Mouse (Mus musculus) neural tube, embryonic 14.5 days (tissue): Measurements from ENCODE around the gene Klhl6. TPM values are rescaled to one million over a fixed set of nuclear protein-coding genes. Genes with fewer than 3 reads are reported as not detected.

Experiments used
- ATAC-seq: fragments of 200-750 bp; cut with Nextera tagmentation; 2 replicates; pipeline ENCODE4 v1.8.0; 2017; ENCODE audit warnings: low read depth, mild to moderate bottlenecking, moderate TSS enrichment, moderate library complexity
- H3K27ac ChIP-seq: fragments of 300-500 bp; sonication (generic); 2 replicates; pipeline ENCODE4 v1.5.1; 2014; ENCODE audit warnings: low read depth, mild to moderate bottlenecking, control low read depth, low read length, moderate library complexity, mixed read lengths
- H3K27me3 ChIP-seq: fragments of 300-500 bp; sonication (generic); 2 replicates; pipeline ENCODE4 v1.6.1; 2014; ENCODE audit warnings: low read length; ENCODE audit not compliant: control insufficient read depth, insufficient read depth
- H3K36me3 ChIP-seq: fragments of 300-500 bp; sonication (generic); 2 replicates; pipeline ENCODE4 v1.6.1; 2014; ENCODE audit warnings: low read length, mixed read lengths; ENCODE audit not compliant: control insufficient read depth, insufficient read depth
- H3K4me1 ChIP-seq: fragments of 300-500 bp; sonication (generic); 2 replicates; pipeline ENCODE4 v1.6.1; 2014; ENCODE audit warnings: low read length; ENCODE audit not compliant: control insufficient read depth, insufficient read depth
- H3K4me2 ChIP-seq: fragments of 300-500 bp; sonication (generic); 2 replicates; pipeline ENCODE4 v1.6.1; 2014; ENCODE audit warnings: mild to moderate bottlenecking, low read depth, low read length, control low read depth
- H3K4me3 ChIP-seq: fragments of 300-500 bp; sonication (generic); 2 replicates; pipeline ENCODE4 v1.5.1; 2014; ENCODE audit warnings: low read depth, low read length, control low read depth, mixed read lengths
- H3K9ac ChIP-seq: fragments of 300-500 bp; sonication (generic); replicated peaks from 2 replicates; pipeline ENCODE4 v1.6.1; 2014; ENCODE audit warnings: low read depth, mild to moderate bottlenecking, control low read depth, low read length, mixed read lengths
- H3K9me3 ChIP-seq: fragments of 300-500 bp; sonication (generic); 2 replicates; pipeline ENCODE4 v1.6.1; 2016; ENCODE audit warnings: low read length; ENCODE audit not compliant: control insufficient read depth
- WGBS: fragments of 180-500 bp; shearing (Covaris S2); extraction: QIAGEN DNeasy Blood & Tissue Kit; methylation state at CpG from one replicate; pipeline ENCODE4 v1.1.7; 2014; 5-methylcytosine and 5-hydroxymethylcytosine counted together
- polyA plus RNA-seq: library from polyadenylated mRNA; unstranded; fragments of >200 nt; fragmentation: Nextera tagmentation; extraction: Ambion mirVana; gene quantifications from 2 replicates; pipeline ENCODE4 v1.2.1, GENCODE M21; 2014

Klhl6 gene
- polyA plus RNA-seq, 1 experiment from 2014 or later, result 2.2 TPM

DNA sequence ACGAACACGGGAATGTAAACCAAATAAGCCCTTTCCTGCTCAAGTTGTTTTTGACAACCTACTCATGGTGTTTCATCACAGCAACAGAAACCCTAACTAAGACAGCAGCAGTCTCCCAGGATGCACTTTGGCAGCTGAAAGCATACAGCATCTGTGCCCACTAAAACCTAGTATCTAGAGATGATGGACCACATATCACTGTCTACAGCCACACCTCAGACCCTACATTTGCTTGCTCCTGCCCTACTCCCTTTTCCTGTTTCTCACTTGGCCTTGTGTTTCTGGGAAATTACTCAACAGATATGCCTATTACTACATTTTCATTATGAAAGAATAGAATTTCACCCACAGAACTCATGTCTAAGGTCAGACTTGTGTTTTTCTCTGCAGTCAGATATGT lies 70.3 kb downstream of the Klhl6 start:
- 87% methylated on average over 2 of the region's 2 CpGs for WGBS
- Histone ChIP-seq H3K4me3 (no peak overlapping the region), H3K27ac (no peak overlapping the region), H3K9ac (no peak overlapping the region), H3K36me3 (no peaks in the 10 kb centered on the region), H3K9me3 (no peaks in the 10 kb centered on the region), H3K4me1 (no peaks in the 10 kb centered on the region), H3K27me3 (no peaks in the 10 kb centered on the region), H3K4me2 (no peak overlapping the region)
- no peak for ATAC-seq

DNA sequence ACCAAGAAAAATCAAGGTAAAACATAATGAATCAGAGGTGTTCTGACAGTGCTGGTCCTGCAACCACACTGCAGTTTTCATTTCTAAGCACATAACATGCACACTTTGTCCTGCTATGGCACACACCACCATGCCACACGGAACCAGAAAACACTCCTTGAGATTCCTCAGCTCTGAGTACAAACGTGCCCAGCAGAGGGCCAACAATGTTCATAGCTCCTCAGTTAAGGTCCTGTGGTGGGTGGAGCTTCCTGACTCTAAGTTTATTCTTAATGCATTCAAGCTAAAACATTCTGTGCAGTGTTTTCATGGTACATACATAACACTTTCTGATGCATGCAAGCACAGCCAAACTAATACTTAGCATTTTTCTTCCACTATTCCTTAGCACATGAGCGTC lies 74.5 kb downstream of the Klhl6 start:
- Histone ChIP-seq H3K4me3 (no peak overlapping the region), H3K9ac (no peak overlapping the region), H3K4me2 (no peak overlapping the region), H3K9me3 (no peaks in the 10 kb centered on the region), H3K4me1 (no peaks in the 10 kb centered on the region), H3K27me3 (no peaks in the 10 kb centered on the region), H3K27ac (no peak overlapping the region), H3K36me3 (no peaks in the 10 kb centered on the region)
- WGBS, result 59% methylated on average over 3 of the region's 3 CpGs
- no peak for ATAC-seq

GRCm38 (mm10) chr16:19907103-19907502 lies 75.7 kb downstream of the Klhl6 start:
- Histone ChIP-seq H3K27me3 (no peaks in the 10 kb centered on the region), H3K9me3 (no peaks in the 10 kb centered on the region), H3K27ac (no peak overlapping the region), H3K4me3 (no peak overlapping the region), H3K9ac (no peak overlapping the region), H3K4me2 (no peak overlapping the region), H3K36me3 (no peaks in the 10 kb centered on the region), H3K4me1 (no peaks in the 10 kb centered on the region)
- ATAC-seq, result no peak
- WGBS, result 38% methylated on average over 2 of the region's 2 CpGs

- Histone ChIP-seq H3K9me3 (no peaks in the 10 kb centered on the region), H3K4me1 (no peaks in the 10 kb centered on the region), H3K36me3 (no peaks in the 10 kb centered on the region), H3K9ac (no peak overlapping the region), H3K27me3 (no peaks in the 10 kb centered on the region), H3K27ac (no peak overlapping the region), H3K4me3 (no peak overlapping the region), H3K4me2 (no peak overlapping the region)
- no peak for ATAC-seq
- 50% methylated on average over 2 of the region's 2 CpGs for WGBS
These were observed 77.9 kb downstream of the Klhl6 start for GRCm38 (mm10) chr16:19904734-19905479.

DNA sequence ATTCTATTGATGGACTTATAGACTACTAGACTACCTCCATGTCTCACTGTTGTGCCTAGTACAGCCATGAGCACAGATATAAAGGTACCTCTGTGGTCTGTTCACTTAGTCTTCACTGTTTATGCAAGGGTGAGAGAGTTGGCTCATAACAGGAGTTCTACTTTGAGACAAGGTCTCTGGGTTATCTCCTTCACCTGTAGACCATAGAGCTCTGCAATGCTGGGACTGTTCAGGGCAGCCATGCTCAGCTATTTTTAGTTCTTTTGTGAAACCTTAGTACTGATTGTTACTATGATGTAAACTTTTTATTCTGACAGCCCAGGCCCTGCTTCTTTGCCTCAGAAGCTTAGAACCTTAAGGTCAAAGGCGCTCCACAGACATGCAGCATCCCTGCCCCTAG lies 79.0 kb downstream of the Klhl6 start:
- Histone ChIP-seq H3K36me3 (no peaks in the 10 kb centered on the region), H3K4me3 (no peak overlapping the region), H3K9me3 (no peaks in the 10 kb centered on the region), H3K9ac (no peak overlapping the region), H3K4me1 (no peaks in the 10 kb centered on the region), H3K4me2 (no peak overlapping the region), H3K27me3 (no peaks in the 10 kb centered on the region), H3K27ac (no peak overlapping the region)
- 100% methylated on average over 1 of the region's 1 CpGs for WGBS
- no peak for ATAC-seq

Other genes starting within 250 kb of the Klhl6 start
- 51.5 TPM in 2 replicates for gene B3gnt5, start 222.8 kb downstream of the Klhl6 start, polyA plus RNA-seq
- gene Klhl24, start 114.5 kb upstream of the Klhl6 start, polyA plus RNA-seq, result 57.9 and 59.4 TPM in 2 replicates
- gene Yeats2, start 158.0 kb upstream of the Klhl6 start, polyA plus RNA-seq, result 25.7 and 31.5 TPM in 2 replicates